Mouse (Mus musculus): ENCODE results near the gene Abcb11.

- TF ChIP-seq CTCF (IDR thresholded peaks at IDR 0.05; ENCODE audit: borderline replicate concordance, control insufficient read depth, extremely low read depth, insufficient read depth, low read length, poor library complexity) = no peak
- TF ChIP-seq POLR2A (IDR thresholded peaks at IDR 0.05; ENCODE audit: control insufficient read depth, extremely low read depth, insufficient read depth, low read length, poor library complexity) = no peak
Observed at GRCm38 (mm10) chr2:69328509-69329163, 13.8 kb downstream of the Abcb11 start.
